Mouse (Mus musculus) gastrocnemius, adult 2 months (tissue): ENCODE measurements around the gene Znrd1. TPM values are rescaled to one million over a fixed set of nuclear protein-coding genes. Genes with fewer than 3 reads are reported as not detected.
A peak's percentile ranks its signal among the peaks of the same experiment; 100 is the strongest.

ENCODE experiments used
- DNase-seq: peaks from one replicate; pipeline ENCODE4 v3.0.0; 2022
- H3K27ac ChIP-seq: fragments of 200-600 bp; 2 replicates; pipeline ENCODE4 v1.8.1; 2022; ENCODE audit warnings: mild to moderate bottlenecking
- H3K4me3 ChIP-seq: fragments of 200-600 bp; 2 replicates; pipeline ENCODE4 v1.8.1; 2022; ENCODE audit warnings: mild to moderate bottlenecking, moderate library complexity
- CTCF ChIP-seq: fragments of 200-600 bp; IDR thresholded peaks from 2 replicates; pipeline ENCODE4 v1.8.1; 2022; ENCODE audit warnings: antibody characterized with exemption, mild to moderate bottlenecking, moderate library complexity
- intact Hi-C: fragments of 180-260 bp; cut with DNase I; formaldehyde crosslinking; loops from one replicate; pipeline ENCODE4 v1.15.1; 2025
- total RNA-seq, 2 experiments: library from RNA; stranded (reverse); gene quantifications; 2 replicates each; pipeline ENCODE4 v1.2.3; 2021

Gene Znrd1
- total RNA-seq, 2 experiments from 2014 or later: 17.7 to 23.6 TPM

DNA sequence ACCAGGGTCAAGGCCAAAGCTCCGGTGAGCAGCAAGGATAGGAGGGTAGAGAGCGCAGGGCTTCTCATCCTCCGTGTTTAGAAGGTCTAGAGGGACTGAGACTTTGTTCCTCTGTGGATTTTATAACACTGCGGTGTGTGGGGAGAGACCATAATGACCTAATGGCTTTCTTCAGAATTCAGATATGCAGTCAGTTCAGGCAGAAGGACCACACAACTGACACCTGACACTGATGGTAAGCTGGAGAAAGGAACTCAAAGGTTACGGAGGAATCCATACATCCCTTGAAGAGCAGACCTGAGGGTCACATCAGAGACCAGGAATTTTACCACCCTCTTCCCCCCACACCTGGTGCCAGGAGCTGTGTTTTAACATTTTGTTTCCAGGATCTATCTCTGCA is 31.1 kb upstream of the Znrd1 start, which contains the start of gene H2-M5:
Gene H2-M5 (minus strand): TSS at position 101 of the 400 bp plus-strand sequence.
- no peak within 1 kb of the TSS for H3K4me3 ChIP-seq
- no peak for TF ChIP-seq CTCF
- intact Hi-C loops: no loop called here
- no peak for DNase-seq
- no peak within 1 kb of the TSS for H3K27ac ChIP-seq

DNA sequence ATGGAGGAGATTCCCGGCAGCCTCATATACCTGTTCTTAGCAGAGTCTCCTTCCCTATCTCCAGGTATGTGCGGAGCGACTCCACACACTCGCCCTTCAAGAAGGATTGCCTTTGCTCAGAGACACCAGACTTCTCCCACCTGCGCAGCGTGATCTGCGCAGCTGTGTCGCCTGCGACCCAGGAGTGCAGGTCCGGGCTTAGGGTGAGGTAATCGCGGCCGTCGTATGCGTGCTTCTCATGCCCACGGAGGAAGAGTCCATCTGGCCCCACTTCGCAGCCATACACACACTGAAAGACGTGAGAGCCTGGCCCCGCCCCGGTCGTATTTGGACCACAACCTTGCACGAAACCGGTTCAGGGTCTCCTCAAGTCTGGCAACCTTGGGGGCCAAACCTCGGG is 30.1 kb upstream of the Znrd1 start:
- DNase-seq: no peak
- H3K27ac ChIP-seq: no peak overlapping the region
- no peak for TF ChIP-seq CTCF
- intact Hi-C loops: no loop called here
- H3K4me3 ChIP-seq: no peak overlapping the region

DNA sequence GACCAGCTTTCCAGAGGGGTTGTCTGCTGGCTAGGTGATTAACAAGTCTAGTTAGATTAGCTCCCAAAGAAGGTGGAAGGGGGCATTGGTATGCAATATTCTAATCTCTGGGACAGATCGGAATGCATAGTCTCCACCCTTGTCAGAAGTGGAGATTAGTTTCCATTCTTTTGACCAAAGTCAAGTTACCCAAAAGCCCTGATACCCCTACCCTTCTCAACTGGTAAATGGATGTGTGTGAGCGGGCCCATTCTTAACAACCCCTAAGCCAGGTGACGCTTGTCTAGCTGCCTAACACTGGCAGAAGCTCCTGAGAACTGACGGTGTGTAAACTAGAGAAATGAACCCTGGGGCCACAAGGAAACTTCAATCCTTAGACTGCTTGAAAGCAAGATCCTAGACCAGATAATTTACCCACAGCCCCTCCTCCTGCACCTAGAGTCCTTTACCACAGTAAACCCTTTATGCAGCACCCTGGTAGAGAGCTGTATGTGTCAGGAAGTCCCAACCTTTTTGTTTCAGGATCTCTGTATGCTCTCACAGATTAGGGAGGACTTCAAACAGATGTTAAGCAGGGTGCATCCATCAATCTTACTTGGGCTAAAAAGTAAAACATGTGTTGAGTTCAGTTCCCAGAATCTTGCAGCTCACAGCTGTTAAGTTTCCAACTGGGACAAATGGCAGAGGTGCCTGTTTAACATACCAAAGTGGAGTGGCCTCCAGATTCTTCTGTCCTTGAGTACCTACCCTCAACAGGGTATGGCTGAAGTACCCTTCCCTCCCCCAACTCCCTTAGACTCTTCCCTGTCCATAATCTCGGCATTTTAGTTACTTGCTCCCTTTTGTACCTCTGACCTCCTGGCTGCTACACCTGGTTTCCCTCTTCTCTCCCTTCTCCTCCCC is 24.1 kb upstream of the Znrd1 start:
- Histone ChIP-seq H3K27ac (peak overlapping the region; percentile 86; the same call in 1 of the 2 replicates), H3K4me3 (no peak overlapping the region)
- TF ChIP-seq CTCF: no peak
- DNase-seq: no peak
- intact Hi-C loops: no loop called here

DNA sequence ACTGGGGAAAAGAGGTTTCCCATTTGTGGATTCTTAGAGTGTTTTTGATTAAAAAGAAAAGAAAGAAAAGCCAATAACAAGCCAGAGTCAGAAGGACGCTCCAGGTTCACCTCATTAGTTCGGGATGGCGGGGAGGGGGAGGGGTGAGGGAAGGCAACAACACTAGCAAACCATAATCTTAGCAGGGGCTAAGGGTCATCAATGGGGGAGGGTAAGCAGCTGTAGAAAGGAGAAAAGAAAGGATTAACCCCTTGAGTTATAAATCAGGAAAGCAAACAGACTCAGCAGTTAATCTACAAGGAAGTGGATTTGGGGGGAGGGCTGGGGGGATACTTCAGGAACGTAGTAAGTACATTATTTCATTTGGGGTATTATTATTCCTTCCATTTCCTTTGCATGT is 23.5 kb upstream of the Znrd1 start:
- intact Hi-C loops: no loop called here
- no peak for TF ChIP-seq CTCF
- Histone ChIP-seq H3K4me3 (peak overlapping the region; percentile 65), H3K27ac (peak overlapping the region; percentile 86)
- DNase-seq: no peak

DNA sequence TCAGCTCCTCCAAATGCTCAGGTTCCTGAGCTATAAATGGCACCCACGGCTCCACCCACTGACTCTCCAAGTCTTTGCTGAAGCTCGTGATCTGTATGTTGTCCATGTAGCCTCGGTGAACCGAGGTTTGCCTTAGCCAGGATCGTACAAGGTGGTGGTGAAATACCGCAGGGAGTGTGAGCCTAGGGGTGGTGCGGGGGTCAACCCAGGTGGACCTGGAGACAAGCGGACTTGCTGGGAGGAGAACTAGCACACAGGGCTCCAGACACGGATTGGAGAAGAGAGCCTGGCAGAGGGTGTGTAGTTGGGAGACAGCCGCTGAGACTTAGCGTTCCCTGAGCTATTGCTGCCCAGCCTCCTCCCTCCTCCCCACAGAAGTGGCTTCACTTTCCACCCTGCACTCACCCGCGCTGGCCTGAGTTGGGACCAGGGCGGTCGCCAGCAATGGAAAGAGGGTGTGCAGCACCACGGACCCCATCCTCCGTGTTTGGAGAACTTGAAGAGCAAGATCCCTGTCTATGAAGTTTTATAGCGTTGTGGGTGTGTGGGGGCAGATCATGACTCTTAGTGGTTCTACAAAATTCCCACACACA is 23.0 kb upstream of the Znrd1 start, which contains the start of gene 2410137M14Rik:
Gene 2410137M14Rik (minus strand): TSS at position 17 of the 593 bp plus-strand sequence.
- H3K27ac ChIP-seq: peak within 1 kb of the TSS; percentile 86
- intact Hi-C loops: no loop called here
- peak within 1 kb of the TSS; percentile 65 for H3K4me3 ChIP-seq
- no peak for TF ChIP-seq CTCF
- peak; percentile 67 for DNase-seq

DNA sequence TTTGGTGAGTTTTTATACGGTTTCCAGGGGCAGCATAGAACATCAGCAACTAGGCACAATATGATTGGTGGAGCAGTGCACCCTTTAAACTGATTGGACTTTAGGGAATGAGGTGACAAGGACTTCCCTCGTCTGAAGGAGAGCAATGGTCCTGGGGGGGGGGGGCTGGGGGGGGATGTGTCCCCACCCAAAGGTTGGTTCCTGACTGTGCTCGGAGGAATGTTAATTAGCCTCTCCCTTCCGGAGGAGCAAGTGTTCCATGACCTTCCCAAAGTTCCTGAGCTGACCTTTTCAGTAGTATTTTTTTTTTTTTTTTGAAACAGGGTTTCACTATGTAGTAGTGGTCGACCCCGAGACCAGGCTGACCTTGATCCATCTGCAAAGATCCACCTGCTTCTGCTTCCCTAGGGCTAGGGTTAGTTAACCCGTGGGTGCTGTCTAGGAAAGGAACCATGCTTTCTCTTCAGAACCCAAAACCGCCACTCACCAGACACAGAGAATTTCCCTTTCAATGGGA is 15.0 kb upstream of the Znrd1 start:
- Histone ChIP-seq H3K27ac (no peak overlapping the region; the same call in 1 of the 2 replicates), H3K4me3 (no peak overlapping the region)
- DNase-seq: no peak
- intact Hi-C loops: no loop called here
- TF ChIP-seq CTCF: no peak

DNA sequence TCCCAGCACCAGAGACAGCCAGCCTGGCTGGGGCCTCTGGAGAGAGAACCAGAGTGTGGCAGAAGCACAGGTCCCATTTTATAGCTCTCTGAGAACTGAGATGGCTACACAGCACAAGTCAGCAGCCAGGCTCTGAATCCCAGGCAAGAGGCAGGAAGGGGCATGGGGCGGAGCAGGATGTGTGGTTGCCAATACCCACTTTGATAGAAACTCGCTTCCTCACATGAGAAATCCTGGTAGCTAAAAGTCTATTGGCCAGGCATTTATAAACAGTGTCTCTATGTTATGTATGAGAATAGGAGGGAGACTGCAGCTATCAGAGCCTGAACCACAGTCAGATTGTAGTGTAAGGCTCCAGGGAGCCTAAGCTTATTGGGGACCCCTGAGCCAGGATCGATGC is 14.4 kb upstream of the Znrd1 start:
- no peak for DNase-seq

DNA sequence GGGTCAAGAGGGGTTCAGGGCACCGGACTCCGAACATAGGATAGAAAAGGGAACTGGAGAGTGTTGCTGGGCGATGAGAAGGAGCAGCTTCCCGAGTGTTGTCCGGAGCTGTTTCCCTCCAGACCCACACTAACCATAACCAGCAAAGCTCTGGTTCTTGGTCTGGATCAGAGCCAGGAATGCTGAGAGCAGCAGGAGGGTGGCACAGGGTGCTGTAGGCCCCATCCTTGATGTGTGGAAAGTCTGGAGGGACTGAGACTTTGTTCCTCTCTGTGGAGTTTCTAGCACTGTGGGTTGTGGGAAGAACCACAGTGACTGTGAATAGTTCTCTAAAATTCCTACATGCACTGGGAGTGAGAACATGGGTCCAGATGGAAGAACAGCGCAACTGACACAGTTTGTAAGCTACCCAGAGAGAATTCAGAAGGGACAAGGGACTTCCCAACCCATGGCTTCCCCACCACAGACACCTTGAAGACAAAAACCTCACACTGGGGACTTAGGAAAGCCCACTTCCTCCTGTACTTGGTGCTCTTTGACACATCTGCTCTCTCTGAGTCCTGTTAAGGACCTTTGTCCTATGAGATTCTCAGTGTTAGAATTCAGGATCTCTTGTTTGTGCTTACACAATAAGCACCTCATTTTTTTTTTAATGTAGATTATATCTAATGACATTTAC is 13.0 kb upstream of the Znrd1 start:
- no peak for TF ChIP-seq CTCF
- DNase-seq: no peak
- Histone ChIP-seq H3K27ac (no peak overlapping the region), H3K4me3 (no peak overlapping the region)
- intact Hi-C loops: no loop called here

More for the DNA sequence above, 14.4 kb upstream of the Znrd1 start:
- intact Hi-C loops: no loop called here
- Histone ChIP-seq H3K27ac (no peak overlapping the region; the same call in 1 of the 2 replicates), H3K4me3 (no peak overlapping the region)
- TF ChIP-seq CTCF: no peak

DNA sequence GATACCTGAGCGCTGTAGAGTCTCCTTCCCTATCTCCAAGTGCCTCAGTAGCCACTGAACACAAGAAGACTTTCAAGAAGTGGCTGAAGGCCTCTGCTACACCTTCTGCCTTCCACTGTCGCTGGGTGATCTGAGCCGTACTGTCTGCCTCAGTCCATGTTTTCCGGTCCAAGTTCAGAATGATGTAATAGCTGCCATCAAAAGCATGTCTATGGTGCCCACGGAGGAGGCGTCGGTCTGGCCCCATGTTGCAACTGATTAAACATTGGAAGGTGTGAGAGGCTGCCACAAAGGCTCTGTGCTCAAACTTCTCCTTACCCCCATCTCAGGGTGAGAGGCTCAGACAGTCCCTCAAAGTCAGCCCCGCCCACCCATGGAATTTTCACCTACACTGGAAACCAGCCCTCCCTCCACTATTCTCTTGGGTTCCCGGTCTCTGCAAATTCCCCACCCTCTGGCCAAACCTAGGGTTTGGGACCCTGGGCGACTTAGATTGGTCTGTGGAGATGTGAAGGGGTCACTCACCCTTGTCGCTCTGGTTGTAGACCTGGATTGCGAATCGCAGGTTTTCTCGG is 12.0 kb upstream of the Znrd1 start:
- intact Hi-C loops: no loop called here
- no peak overlapping the region for H3K27ac ChIP-seq
- no peak for DNase-seq
- H3K4me3 ChIP-seq: no peak overlapping the region
- no peak for TF ChIP-seq CTCF

DNA sequence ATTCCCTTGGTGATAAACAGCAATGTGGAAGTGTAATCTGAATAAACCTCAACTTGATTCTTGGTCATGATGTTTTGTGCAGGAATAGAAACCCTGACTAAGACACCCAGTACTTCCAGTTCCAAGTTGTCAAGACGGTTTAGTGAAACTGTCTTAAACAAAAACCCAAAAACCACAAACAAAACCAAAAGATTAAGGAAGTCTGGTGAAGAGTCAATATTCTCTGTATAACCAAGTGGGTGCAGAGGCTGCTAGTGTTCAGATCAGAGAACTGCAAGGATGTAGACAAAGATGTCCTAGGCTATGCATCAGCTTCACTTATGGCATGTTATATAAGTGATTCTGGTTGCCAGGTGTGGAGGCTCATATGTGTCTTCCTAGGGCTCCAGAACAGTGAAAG is 8.5 kb upstream of the Znrd1 start:
- intact Hi-C loops: no loop called here
- DNase-seq: no peak

DNA sequence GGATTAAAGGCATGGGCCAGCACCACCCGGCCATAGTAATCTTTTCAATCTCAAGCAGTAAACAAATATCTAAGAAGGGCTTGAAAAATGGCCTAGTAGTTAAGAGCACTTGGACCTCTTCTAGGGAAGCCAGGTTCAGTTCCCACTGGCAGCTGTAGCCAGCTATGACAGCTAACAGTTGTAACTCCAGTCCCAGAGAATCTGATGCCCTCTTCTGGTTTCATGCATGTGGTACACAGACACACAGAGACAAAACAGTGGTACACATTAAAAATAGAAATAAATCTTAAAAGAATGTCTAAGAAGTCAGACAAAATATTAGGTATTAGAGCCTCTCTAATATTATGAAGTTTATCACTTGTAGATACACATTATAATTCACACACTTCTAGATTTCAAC is 2.8 kb upstream of the Znrd1 start:
- no peak for TF ChIP-seq CTCF
- intact Hi-C loops: loop anchor here (5.0 kb wide), 1 partner anchor 91 kb away; no protein-coding TSS in a partner anchor
- DNase-seq: no peak
- Histone ChIP-seq H3K4me3 (no peak overlapping the region), H3K27ac (no peak overlapping the region)

More for the DNA sequence above, 8.5 kb upstream of the Znrd1 start:
- H3K4me3 ChIP-seq: no peak overlapping the region
- H3K27ac ChIP-seq: no peak overlapping the region
- TF ChIP-seq CTCF: no peak

DNA sequence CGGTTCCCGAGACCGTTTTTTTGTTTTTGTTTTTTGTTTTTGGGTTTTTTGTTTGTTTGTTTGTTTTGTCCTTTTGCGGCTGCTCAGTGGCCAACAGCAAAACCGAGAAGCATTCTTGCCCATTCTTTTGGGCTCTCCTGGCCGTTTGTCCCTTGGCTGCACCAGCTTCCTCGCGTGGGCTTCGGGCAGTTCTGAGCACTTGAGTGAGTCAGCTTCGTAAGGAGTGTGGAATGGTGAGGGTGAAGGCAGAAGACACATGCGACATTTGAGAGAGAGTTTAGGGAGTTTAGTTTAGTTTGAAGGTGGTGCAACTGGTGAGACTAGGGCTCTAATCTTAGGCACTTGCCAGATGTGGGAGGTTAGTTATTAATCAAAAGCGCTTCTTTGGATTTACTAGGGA is 525 bp upstream of the Znrd1 start:
- no peak for TF ChIP-seq CTCF
- DNase-seq: no peak
- Histone ChIP-seq H3K27ac (peak overlapping the region; percentile 96), H3K4me3 (peak overlapping the region; percentile 90)
- intact Hi-C loops: loop anchor here (10.0 kb wide), 1 partner anchor 684 kb away; the partner anchor contains the start of gene Trim39
